Mouse (Mus musculus): ENCODE results near the gene Tssk4. TPM values are rescaled to one million over a fixed set of nuclear protein-coding genes. Genes with fewer than 3 reads are reported as not detected.

Tssk4 gene
- polyA plus RNA-seq, 1 experiment: 0.24 TPM

DNA sequence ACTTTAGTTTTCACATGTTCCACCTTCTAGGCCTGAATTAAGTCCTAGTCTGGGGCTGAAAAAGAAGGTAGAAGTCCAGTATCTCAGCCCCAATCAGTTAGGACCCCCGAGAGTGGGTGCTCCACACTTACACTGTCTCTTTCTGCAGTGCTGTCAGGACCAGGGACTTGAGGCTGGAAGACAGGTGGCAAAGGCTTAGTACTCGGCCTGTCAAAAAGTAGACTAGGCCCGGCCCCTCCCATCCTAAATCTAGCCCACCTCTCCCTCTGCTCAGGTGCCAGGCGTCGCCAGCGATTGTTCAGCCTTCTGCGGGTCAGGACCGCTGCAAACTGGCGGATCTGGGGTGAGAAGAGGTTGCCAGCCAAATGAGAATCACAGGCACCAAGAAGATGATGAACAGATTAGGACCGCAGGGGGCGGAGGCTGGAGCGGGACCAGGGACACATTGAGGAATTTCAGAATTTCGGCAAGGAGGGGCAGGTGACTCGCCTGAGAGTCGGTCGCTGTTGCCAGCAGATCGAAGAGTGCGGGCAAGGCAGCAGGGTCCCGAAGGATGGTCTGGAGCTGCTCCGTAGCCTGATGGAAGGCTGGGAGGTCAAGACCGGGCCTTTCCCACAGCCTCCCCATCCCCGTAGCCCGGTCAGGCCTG is 15.0 kb upstream of the Tssk4 start:
- TF ChIP-seq GATA1 (IDR thresholded peaks at IDR 0.05; ENCODE audit: low read length): no peak

GRCm38 (mm10) chr14:55635523-55636007 is 14.4 kb upstream of the Tssk4 start, which contains the start of gene Ipo4:
Gene Ipo4, minus strand, starts transcription at chr14:55635957.
- TF ChIP-seq GATA1 (IDR thresholded peaks at IDR 0.05; ENCODE audit: low read length): no peak

- no peak for TF ChIP-seq GATA1 (IDR thresholded peaks at IDR 0.05; ENCODE audit: low read length)
Observed at GRCm38 (mm10) chr14:55637795-55638194, 12.2 kb upstream of the Tssk4 start, which contains the start of gene Gm49378. Gene Gm49378, minus strand, starts transcription at chr14:55637895.

GRCm38 (mm10) chr14:55640816-55641215 is 9.2 kb upstream of the Tssk4 start:
- TF ChIP-seq GATA1 (IDR thresholded peaks at IDR 0.05; ENCODE audit: low read length): no peak

DNA sequence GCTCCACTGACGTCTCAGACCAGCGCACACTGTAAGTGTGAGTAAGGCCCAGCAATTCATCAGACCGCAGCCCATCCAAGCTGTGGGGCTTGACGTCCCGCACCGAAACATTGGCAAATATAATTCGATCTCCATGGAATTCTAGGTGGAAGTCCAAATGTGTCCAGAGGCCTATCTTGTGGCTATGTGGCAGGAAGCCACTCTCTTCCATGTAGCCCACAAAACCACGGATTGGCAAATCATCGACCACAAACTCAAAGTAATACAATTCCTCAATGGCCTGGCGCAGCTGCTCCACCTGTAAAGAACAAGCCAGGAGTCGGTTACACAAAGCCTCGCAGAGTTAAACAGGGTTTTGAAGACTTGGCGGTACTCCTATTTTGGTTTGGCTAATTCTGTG is 8.7 kb upstream of the Tssk4 start:
- no peak for TF ChIP-seq GATA1 (IDR thresholded peaks at IDR 0.05; ENCODE audit: low read length)

GRCm38 (mm10) chr14:55642679-55643059 is 7.3 kb upstream of the Tssk4 start:
- no peak for TF ChIP-seq GATA1 (IDR thresholded peaks at IDR 0.05; ENCODE audit: low read length)

DNA sequence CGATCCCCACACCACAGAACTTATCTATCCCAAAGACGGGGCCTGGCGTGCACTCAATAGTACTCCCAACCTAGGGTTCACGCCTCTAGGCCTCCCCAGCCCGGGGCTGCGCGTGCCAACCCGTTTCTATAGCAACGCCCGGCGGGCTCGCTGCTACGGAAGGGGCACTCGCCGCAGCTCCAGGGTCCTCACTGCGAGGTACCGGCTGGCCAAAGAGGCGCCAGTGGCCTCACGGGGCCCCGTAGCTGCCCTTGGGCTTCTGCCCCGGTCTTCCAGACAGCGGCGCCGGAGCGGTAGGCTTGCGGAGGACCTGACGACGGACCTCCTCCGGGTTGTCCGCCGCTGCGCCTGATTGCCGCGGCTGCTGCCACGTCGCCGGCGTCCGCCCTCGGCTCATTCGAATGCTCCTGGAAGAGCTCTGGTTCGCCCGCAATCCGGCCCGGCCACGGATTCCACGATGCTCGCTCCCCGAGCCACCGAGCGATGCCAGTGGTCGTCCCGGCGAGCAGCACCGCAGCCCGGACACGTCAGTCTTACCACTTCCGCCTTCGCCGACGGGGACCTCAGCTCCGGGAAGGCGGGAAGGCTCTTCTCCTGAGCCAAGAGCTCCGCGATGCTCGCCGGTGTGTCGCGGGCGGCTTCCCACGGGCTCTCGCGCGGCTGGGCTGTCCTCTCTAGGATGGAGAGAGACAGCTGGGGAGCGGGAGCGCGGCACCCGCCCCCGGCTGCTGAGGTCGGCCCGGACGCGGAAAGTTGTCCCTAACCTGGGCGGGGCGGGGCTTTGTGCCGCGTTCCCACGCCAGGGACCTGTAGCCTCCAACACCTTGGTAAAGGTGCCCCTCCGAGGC is 6.7 kb upstream of the Tssk4 start, which contains the start of gene Tm9sf1:
TSS of gene Tm9sf1 (minus strand) at position 747 of the 848 bp plus-strand sequence.
- TF ChIP-seq GATA1 (IDR thresholded peaks at IDR 0.05; ENCODE audit: low read length): no peak

- no peak for TF ChIP-seq GATA1 (IDR thresholded peaks at IDR 0.05; ENCODE audit: low read length)
Observed at GRCm38 (mm10) chr14:55644261-55644888, 5.6 kb upstream of the Tssk4 start.

DNA sequence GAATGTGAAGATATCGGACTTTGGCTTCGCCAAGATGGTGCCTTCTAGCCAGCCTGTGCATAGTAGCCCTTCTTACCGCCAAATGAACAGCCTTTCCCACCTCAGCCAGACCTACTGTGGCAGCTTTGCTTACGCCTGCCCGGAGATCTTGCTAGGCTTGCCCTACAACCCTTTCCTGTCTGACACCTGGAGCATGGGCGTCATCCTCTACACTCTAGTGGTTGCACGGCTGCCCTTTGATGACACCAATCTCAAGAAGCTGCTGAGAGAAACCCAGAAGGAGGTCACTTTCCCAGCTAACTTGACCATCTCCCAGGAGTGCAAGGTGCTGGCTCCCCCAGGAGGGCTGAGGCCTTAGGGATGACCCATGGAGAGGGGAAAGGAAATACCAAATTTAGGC is 1.5 kb downstream of the Tssk4 start:
- no peak for TF ChIP-seq GATA1 (IDR thresholded peaks at IDR 0.05; ENCODE audit: low read length)

GRCm38 (mm10) chr14:55656935-55657334 is 7.0 kb downstream of the Tssk4 start:
- no peak for TF ChIP-seq GATA1 (IDR thresholded peaks at IDR 0.05; ENCODE audit: low read length)

DNA sequence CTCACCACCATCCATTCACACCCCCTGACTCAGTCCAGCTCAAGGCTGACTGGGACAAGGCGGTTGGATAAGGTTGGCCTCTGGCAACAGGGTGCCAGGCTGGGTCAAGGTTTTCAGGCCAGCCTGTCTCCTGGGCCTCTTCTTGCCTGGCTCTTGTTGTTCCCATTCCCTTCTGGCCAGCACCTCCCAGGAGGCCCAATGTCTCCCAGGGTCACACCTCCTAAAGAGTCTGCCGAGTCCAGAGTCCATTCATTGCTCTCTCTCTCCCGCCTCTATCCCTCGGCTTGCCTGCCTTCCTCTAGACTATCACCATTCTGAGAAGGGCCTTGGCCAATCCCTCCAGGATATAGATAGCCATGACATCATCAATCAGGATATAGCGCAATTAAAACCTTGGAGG is 8.0 kb downstream of the Tssk4 start:
- no peak for TF ChIP-seq GATA1 (IDR thresholded peaks at IDR 0.05; ENCODE audit: low read length)

GRCm38 (mm10) chr14:55659960-55660573 is 10.1 kb downstream of the Tssk4 start, which contains the start of gene Mdp1:
Gene Mdp1, minus strand, starts transcription at chr14:55660508.
- no peak for TF ChIP-seq GATA1 (IDR thresholded peaks at IDR 0.05; ENCODE audit: low read length)

DNA sequence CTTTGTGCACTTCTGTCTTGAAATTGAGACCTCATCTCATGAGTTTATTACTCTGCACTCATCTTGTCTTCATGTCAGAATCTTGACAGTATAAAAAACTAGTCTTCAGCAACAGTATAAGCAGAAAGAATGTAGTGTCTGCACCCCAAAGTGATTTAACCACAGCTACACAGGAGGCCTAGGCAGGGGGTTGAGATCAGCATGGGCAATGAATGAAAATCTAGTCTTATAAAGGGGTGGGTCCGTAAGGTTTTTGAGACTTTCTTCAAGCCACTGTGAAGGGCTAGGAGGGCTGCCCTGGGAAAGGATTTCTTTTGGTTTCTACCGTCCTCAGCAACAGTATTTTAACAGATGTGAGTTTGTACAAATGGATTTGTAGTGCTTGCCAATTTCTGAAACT is 10.7 kb downstream of the Tssk4 start:
- no peak for TF ChIP-seq GATA1 (IDR thresholded peaks at IDR 0.05; ENCODE audit: low read length)

GRCm38 (mm10) chr14:55671486-55671832 is 21.5 kb downstream of the Tssk4 start:
- no peak for TF ChIP-seq GATA1 (IDR thresholded peaks at IDR 0.05; ENCODE audit: low read length)
